Mouse (Mus musculus): ENCODE data around the gene Gm12355.

Gene Gm12355

DNA sequence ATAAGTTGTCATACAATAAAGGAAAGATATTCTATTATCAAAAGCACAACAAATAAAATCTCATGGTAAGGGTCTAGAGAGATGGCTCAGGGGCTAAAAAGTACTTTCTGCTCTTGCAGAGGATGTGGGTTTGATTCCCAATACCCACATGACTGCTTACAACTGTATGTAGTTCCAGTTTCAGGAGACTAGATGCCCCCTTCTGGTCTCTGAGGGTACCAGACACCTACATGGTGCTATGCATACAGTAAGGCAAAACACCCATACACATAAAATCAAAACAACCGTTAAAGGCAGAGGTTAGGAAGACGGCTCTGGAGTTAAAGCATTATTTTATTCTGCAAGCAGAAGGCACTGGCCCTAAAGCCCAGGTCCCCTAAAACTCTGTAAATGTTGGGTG lies 21.5 kb downstream of the Gm12355 start:
- no peak for DNase-seq (ENCODE audit: low spot score in 2 of 2)

GRCm38 (mm10) chr11:98602090-98602690 lies 23.3 kb downstream of the Gm12355 start:
- no peak for DNase-seq (ENCODE audit: low spot score in 2 of 2)

- no peak for DNase-seq (ENCODE audit: low spot score in 2 of 2)
Observed at GRCm38 (mm10) chr11:98599291-98599690, 26.2 kb downstream of the Gm12355 start.

GRCm38 (mm10) chr11:98598851-98599290 lies 26.6 kb downstream of the Gm12355 start:
- no peak for DNase-seq (ENCODE audit: low spot score in 2 of 2)

GRCm38 (mm10) chr11:98597991-98598390 lies 27.5 kb downstream of the Gm12355 start, which contains the start of gene Lrrc3c:
TSS of gene Lrrc3c (plus strand) at chr11:98598291.
- no peak for DNase-seq (ENCODE audit: low spot score in 2 of 2)

DNA sequence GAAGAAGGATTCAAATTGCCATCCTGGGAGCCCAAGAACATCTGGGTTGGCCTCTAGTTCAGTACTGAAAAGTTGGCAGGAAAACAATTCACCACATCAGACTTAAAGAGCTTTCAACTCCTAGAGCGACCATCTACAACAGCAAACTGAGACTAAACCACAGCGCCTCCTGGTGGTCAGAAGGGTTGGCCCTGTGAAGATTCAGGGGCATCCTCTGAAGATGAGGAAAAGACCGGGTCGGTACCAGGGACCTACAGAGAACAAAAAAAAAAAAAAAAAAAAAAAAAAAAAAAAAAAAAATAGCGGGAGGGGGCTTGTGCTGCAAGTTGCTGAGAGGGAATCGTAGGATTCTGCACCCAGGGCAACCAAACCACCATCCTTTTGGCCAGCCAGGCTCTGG lies 28.1 kb downstream of the Gm12355 start:
- no peak for DNase-seq (ENCODE audit: low spot score in 2 of 2)

- no peak for DNase-seq (ENCODE audit: low spot score in 2 of 2)
Observed at GRCm38 (mm10) chr11:98595955-98596354, 29.5 kb downstream of the Gm12355 start.

GRCm38 (mm10) chr11:98595473-98595872 lies 30.0 kb downstream of the Gm12355 start:
- DNase-seq (ENCODE audit: low spot score in 2 of 2): no peak

- DNase-seq (ENCODE audit: low spot score in 2 of 2): no peak
Observed at GRCm38 (mm10) chr11:98595021-98595420, 30.4 kb downstream of the Gm12355 start.

DNA sequence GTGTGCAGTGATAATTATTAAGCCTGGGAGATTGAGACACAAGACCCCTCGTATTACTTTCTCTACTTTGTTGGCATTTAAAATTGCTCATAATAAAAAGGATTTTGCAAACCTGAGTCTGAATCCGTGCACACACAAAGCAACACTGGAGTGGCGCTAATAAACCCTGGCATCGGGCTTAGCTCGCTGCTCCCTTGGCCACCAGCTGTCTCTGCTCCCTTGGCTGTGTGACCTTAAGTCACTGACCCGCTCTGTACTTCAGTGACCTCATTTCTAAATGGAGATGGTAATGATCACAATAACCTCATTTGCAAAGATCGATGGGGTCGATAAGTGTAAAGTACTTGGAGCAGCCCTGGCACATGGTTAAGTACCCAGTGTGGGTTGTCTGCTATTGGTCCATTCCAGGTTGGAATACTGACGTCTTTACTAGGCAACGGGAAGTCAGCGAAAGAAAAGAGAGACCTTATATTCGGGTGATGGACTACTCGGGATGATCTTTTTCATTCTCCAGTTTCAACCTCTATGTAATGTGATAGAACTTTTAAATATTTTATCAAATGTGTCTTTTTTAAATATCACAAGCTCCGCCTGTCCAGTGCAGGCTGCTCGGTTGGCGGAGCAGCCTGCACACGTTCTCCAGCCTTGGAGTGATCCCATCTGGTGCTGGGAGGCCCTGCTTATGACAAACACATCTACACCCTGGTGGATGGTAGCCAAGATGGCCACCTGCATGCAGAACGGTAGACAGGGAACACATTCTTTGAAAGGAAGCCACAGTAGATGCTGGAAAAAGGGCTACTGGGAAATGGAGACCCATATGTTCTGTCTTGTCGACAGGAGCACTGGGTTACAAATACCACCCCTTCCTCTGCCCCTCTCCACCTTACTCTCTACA lies 34.7 kb downstream of the Gm12355 start:
- no peak for DNase-seq (ENCODE audit: low spot score in 2 of 2)

- DNase-seq (ENCODE audit: low spot score in 2 of 2): no peak
Observed at GRCm38 (mm10) chr11:98589306-98589705, 36.2 kb downstream of the Gm12355 start.

DNA sequence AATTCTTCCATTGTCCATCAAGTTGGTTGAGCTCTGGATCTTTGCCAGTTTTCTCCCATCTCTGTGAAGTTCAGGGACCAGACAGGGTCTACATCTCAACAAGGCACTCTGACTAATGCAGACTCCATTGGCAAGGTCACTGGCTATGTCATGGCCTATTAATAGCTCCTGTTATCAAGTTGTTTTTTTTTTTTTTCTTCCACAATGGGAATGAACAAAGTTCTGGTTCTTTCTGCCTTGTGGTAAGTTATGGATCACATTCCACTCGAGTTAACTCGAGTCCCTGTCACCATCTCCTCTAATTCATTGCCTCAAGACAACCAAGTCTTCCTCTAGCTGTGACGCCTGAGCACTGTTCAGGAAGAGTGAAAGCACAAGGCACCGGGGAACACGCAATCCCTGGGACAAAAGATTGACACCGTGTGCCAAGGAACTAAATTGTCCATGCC lies 36.6 kb downstream of the Gm12355 start:
- no peak for DNase-seq (ENCODE audit: low spot score in 2 of 2)

DNA sequence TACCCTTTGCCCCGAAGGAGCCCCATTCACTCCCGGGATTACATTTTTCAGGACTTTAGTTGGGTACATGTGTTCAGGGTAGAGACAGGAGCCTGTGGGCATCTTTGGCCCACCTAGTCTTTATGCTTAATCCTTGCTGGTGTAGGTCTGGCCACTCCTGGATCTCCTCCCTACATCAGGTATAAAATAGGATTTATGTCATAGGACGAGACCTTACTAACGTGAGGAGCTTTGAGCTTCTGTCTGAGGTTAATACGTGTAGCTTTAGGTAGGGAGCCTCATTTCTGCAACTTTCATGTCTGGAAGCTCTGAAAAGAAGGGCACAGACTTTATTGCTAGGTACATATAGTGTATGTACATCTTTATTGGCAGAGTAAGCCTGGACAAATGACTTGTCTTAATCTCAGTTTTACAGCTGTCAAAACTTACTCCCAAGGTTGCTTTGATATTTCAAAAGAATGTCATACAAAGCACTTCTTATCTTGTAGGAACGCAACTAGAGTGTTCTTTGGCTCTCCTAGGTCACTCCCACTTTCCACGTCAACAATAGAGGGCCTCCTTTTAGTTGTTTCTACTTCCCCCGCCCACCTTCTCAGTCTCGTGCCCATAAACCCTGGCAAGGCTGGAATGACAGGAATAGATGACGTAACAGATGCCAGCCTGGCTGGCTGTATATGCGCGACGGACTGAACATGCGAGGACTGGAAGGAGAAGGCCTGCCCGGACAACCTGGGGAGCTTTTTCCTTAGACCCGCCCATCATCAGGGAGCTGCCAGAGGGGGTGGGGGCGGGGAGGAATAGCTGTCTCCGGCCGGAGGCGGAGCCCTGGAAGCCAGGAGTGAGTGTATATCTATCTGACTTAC lies 37.5 kb downstream of the Gm12355 start:
- DNase-seq (ENCODE audit: low spot score in 2 of 2): peak; percentile 42 to 52

DNA sequence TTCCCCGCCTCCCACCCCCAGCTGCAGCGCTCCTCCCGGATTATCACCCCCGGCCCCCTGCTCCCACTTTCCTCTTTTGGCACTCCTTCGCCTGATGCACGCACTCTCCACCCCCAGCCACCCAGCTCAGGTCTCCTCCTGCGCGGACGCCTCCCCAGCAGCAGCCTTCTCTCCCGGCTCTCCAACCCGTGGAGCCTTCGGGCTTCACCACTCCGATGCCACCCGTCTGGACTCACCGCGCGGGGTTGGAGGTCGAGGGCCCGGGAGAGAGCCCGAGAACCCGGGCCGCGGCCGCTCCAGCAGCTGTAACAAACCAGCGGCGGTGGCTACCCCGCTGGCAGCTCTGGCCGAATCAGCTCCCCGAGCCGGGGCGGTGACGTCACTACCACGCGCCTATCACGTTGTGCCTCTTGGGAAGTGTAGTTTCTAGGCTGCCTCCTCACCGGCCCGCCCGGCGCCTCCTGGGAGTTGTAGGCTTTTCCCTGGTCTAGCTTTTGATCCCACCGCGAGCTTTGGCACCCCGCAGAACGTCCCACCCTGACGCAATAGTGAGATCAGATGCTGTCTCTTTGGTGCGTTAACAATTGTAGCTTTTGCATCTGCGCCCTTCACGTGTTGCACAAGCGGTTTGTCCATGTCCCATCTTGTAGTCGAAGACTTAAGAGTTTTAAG lies 38.4 kb downstream of the Gm12355 start, which contains the start of gene Ormdl3:
Ormdl3 (minus strand) TSS at position 477 of the 672 bp plus-strand sequence.
- peak; percentile 98 for DNase-seq (ENCODE audit: low spot score in 2 of 2)

DNA sequence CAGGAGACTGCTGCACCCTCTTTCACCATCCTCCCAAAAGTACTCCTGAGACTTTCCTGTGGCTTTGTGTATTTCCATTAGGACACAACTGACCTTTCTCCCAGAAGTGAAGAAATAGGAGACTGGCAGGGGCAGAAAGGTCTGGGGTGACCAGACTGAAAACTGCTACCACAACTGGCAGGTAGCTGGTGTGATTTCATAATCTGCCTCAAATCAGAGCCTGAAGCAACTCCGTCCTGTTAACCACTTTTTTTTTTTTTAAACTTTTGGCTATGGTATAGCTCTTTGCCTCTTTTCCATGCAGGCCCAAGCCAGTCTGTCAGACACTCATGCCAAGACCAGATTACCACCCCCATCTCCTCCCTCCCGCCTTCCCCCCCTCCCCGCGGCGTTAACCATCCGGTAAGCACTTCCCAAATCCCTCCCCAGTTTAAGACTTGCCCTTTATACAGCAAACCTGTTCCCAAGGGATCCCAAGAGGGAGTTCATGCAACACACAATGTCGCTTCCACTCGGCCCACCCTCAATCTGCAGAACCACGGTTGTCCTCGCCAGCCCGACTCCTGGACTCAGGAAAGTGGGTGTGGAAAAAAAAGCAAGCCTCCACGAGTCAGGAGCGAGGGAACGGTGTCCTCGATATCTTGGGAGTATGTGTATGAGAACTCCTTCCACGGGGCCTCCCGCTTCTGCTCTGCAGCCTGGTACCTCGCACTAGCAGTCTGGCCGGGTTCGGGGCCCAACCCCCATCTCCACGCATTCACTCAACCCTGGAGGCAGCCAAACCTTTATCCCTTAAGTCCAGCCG lies 39.2 kb downstream of the Gm12355 start:
- peak in 1 of 2 experiments; percentile 30 for DNase-seq (ENCODE audit: low spot score in 2 of 2)

GRCm38 (mm10) chr11:98584629-98585177 lies 40.8 kb downstream of the Gm12355 start:
- no peak for DNase-seq (ENCODE audit: low spot score in 2 of 2)

DNA sequence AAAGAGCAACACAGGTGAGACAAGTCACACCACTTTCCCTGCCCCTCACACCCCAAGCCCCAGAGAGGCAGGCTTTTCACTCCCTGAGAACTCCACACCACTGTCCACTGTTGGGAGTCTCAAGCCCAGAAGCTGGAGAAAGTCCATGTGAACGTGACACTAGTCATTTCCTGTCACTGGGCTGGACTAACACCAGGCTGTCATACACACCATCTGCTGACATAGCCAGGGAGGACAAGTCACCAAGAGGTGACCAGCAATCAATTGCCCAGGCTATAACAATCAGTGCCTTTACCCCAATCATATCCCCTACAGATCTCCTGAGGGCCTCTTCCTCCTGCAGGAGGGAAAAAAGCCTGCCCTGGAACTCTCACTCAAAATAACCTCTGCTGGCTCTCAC lies 41.3 kb downstream of the Gm12355 start:
- DNase-seq (ENCODE audit: low spot score in 2 of 2): no peak

DNA sequence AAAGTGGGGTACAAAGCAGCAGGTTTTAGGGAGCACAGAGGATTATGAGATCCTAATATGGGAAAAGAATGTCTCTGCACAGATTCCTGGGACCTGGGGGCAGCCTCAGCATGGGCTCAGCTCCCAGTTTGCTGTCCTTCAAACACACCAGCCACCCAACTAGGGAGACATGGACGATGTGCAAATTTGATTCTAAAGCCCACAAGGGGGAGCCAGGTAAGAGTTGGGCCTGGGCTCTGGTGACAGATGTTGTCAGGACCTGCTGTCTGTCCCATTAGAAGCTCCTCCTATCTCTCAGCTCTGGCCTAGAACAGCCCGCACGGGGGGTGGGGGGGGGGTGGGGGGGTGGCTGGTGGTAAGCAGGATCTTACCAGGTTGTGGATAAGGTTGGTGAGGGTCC lies 41.9 kb downstream of the Gm12355 start:
- no peak for DNase-seq (ENCODE audit: low spot score in 2 of 2)

GRCm38 (mm10) chr11:98583265-98583552 lies 42.3 kb downstream of the Gm12355 start:
- DNase-seq (ENCODE audit: low spot score in 2 of 2): no peak

DNA sequence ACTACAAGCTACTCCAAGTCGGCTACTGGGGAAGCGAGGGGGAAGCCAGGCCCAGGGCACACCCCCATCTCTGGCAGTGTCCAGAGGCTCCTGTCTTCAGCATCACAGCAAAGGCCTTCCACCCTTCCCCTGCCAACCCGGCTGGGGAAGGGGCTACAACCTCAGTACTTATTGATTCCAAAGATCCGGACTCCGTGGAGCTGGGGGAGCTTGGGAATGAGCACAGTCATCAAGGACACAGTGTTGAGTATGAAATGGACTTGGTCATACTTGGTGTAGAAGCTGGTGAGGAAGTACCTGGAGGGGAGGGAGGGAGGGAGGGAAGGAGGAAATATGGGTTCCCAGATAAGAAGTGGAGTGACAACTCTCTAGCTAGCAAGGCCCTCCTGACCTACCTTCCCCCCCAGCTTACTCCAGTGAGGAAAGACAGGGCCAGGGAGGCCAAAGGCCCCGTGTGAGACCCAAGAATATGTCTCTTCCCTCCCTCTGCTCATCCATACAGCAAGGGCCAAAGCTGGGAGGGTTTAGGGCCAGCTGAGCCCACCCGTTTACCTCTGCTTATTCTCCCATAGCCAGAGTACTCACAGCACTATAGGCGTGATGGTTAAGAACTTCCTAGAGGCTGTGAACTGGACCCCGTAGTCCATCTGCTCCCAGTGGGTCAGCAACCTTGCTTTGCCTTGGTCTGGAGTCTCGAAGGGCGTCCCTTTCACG lies 42.8 kb downstream of the Gm12355 start:
- DNase-seq (ENCODE audit: low spot score in 2 of 2): no peak

All from frontal cortex, postnatal 36 days (tissue).